Mouse (Mus musculus) c-Kit-positive CD71-negative TER-119-negative erythroid progenitor cells, embryonic 14.5 days (primary cell): ENCODE data around the gene AC170998.1.
A peak's percentile ranks its signal among the peaks of the same experiment; 100 is the strongest.
"Not testable (repeated sequence)": the region's sequence is repeated elsewhere in the genome, so short reads cannot be mapped to it uniquely, and the experiment has no call there.

ENCODE experiments used
- DNase-seq: peaks from one replicate; pipeline ENCODE4 v3.0.0-alpha.2; 2013; ENCODE audit warnings: low read depth

Gene AC170998.1

GRCm38 (mm10) chr17:28707136-28707627, 18.7 kb upstream of the AC170998.1 start:
- no peak for DNase-seq

GRCm38 (mm10) chr17:28707816-28708215, 18.1 kb upstream of the AC170998.1 start:
- no peak for DNase-seq

- no peak for DNase-seq
Observed at GRCm38 (mm10) chr17:28708989-28709388, 16.9 kb upstream of the AC170998.1 start.

- no peak for DNase-seq
Observed at GRCm38 (mm10) chr17:28709552-28710290, 16.2 kb upstream of the AC170998.1 start.

GRCm38 (mm10) chr17:28710291-28710688, 15.6 kb upstream of the AC170998.1 start:
- DNase-seq: no peak

- no peak for DNase-seq
Observed at GRCm38 (mm10) chr17:28711237-28711636, 14.6 kb upstream of the AC170998.1 start.

GRCm38 (mm10) chr17:28712305-28712704, 13.6 kb upstream of the AC170998.1 start:
- DNase-seq: no peak

- DNase-seq: no peak
Observed at GRCm38 (mm10) chr17:28714006-28714405, 11.9 kb upstream of the AC170998.1 start.

GRCm38 (mm10) chr17:28715832-28716548, 9.9 kb upstream of the AC170998.1 start:
- no peak for DNase-seq

GRCm38 (mm10) chr17:28717535-28717934, 8.3 kb upstream of the AC170998.1 start:
- DNase-seq: no peak

- DNase-seq: not testable (repeated sequence)
Observed at GRCm38 (mm10) chr17:28727511-28727910, 1.6 kb downstream of the AC170998.1 start.

- no peak for DNase-seq
Observed at GRCm38 (mm10) chr17:28735317-28736105, 9.6 kb downstream of the AC170998.1 start.

- no peak for DNase-seq
Observed at GRCm38 (mm10) chr17:28736486-28736885, 10.6 kb downstream of the AC170998.1 start.

GRCm38 (mm10) chr17:28737973-28738372, 12.1 kb downstream of the AC170998.1 start:
- DNase-seq: no peak

GRCm38 (mm10) chr17:28739244-28739643, 13.4 kb downstream of the AC170998.1 start:
- no peak for DNase-seq

- no peak for DNase-seq
Observed at GRCm38 (mm10) chr17:28743145-28743866, 17.4 kb downstream of the AC170998.1 start.

GRCm38 (mm10) chr17:28743916-28744315, 18.0 kb downstream of the AC170998.1 start:
- DNase-seq: no peak

GRCm38 (mm10) chr17:28745773-28746172, 19.9 kb downstream of the AC170998.1 start:
- DNase-seq: no peak

- no peak for DNase-seq
Observed at GRCm38 (mm10) chr17:28748001-28748400, 22.1 kb downstream of the AC170998.1 start.

GRCm38 (mm10) chr17:28750580-28750979, 24.7 kb downstream of the AC170998.1 start:
- DNase-seq: peak; percentile 64

GRCm38 (mm10) chr17:28756447-28756846, 30.6 kb downstream of the AC170998.1 start:
- no peak for DNase-seq

GRCm38 (mm10) chr17:28757470-28757869, 31.6 kb downstream of the AC170998.1 start:
- DNase-seq: no peak
